Mouse (Mus musculus) intestine, embryonic 16.5 days (tissue): Measurements from ENCODE around the gene Slc2a6. TPM values are rescaled to one million over a fixed set of nuclear protein-coding genes. Genes with fewer than 3 reads are reported as not detected.

Experiments used
- ATAC-seq: fragments of 200-750 bp; cut with Nextera tagmentation; 2 replicates; pipeline ENCODE4 v1.8.0; 2017; ENCODE audit warnings: moderate TSS enrichment, moderate library complexity
- H3K27ac ChIP-seq: fragments of 300-500 bp; sonication (generic); 2 replicates; pipeline ENCODE4 v1.5.1; 2014; ENCODE audit warnings: mild to moderate bottlenecking, low read length
- H3K27me3 ChIP-seq: fragments of 300-500 bp; sonication (generic); replicated peaks from 2 replicates; pipeline ENCODE4 v1.6.1; 2014; ENCODE audit warnings: low read length, control low read depth, mixed read lengths; ENCODE audit not compliant: control insufficient read depth, insufficient read depth
- H3K36me3 ChIP-seq: fragments of 300-500 bp; sonication (generic); 2 replicates; pipeline ENCODE4 v1.6.1; 2014; ENCODE audit warnings: low read length, control low read depth; ENCODE audit not compliant: control insufficient read depth, insufficient read depth
- H3K4me1 ChIP-seq: fragments of 300-500 bp; sonication (generic); 2 replicates; pipeline ENCODE4 v1.6.1; 2014; ENCODE audit warnings: low read length, control low read depth, mixed read lengths; ENCODE audit not compliant: control insufficient read depth, insufficient read depth
- H3K4me2 ChIP-seq: fragments of 300-500 bp; sonication (generic); 2 replicates; pipeline ENCODE4 v1.6.1; 2014; ENCODE audit warnings: low read depth, low read length, control low read depth
- H3K4me3 ChIP-seq: fragments of 300-500 bp; sonication (generic); 2 replicates; pipeline ENCODE4 v1.5.1; 2014; ENCODE audit warnings: mild to moderate bottlenecking, low read length
- H3K9ac ChIP-seq: fragments of 300-500 bp; sonication (generic); 2 replicates; pipeline ENCODE4 v1.6.1; 2014; ENCODE audit warnings: low read depth, low read length
- H3K9me3 ChIP-seq: fragments of 300-500 bp; sonication (generic); 2 replicates; pipeline ENCODE4 v1.6.1; 2016; ENCODE audit warnings: low read length, control low read depth; ENCODE audit not compliant: control insufficient read depth
- WGBS: fragments of 180-500 bp; shearing (Covaris S2); extraction: QIAGEN DNeasy Blood & Tissue Kit; methylation state at CpG from one replicate; pipeline ENCODE4 v1.1.7; 2014; 5-methylcytosine and 5-hydroxymethylcytosine counted together
- polyA plus RNA-seq: library from polyadenylated mRNA; unstranded; fragments of >200 nt; fragmentation: Nextera tagmentation; extraction: Ambion mirVana; gene quantifications from 2 replicates; pipeline ENCODE4 v1.2.1, GENCODE M21; 2015

Slc2a6 gene
- polyA plus RNA-seq, 1 experiment from 2014 or later, result 1.0 TPM

DNA sequence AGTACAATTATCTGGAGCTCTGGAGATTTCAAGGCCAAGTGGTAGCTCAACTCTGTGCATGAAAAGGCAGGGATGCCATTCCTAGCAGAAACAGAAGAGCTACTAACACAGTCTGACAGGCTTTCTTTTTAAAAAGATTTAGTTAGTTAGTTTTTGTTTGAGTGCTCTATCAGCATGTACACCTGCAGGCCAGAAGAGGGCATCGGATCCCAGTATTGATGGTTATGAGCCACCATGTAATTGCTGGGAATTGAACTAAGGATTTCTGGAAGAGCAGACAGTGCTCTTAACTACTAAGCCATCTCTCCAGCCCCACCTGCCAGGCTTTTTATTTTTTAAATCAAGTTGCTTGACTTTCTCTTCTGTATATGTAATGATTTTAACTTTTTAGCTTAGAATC, 30.3 kb downstream of the Slc2a6 start:
- Histone ChIP-seq H3K36me3 (no peaks in the 10 kb centered on the region), H3K4me1 (no peaks in the 10 kb centered on the region), H3K4me3 (no peak overlapping the region), H3K9me3 (no peaks in the 10 kb centered on the region), H3K4me2 (no peak overlapping the region), H3K27me3 (no peaks in the 10 kb centered on the region), H3K9ac (no peak overlapping the region), H3K27ac (no peak overlapping the region)
- WGBS, result 82% methylated on average over 1 of the region's 1 CpGs
- ATAC-seq, result no peak

GRCm38 (mm10) chr2:26993936-26994335, 33.9 kb downstream of the Slc2a6 start:
- Histone ChIP-seq H3K27me3 (no peaks in the 10 kb centered on the region), H3K4me1 (no peaks in the 10 kb centered on the region)

DNA sequence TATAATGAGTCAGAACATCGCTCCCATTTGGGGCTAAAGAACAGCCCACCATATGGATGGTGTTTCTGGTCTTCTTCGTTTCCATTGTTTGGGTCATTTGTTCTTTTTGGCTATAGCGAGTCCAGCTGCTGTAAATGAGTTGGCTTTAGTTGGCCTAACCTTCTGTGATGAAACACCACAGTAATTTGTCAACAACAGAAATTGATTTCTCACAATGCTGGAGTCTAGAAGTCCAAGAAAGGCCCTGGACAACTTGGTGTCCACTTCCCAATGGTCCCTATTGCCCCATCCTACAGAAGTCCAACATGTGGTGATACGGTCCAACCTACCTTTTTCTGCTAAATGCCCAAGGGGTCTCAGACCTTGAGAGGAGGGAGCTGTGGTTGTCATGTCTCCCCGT, 43.2 kb downstream of the Slc2a6 start:
- H3K4me3 ChIP-seq, result no peak overlapping the region
- H3K27me3 ChIP-seq, result no peaks in the 10 kb centered on the region
- no peaks in the 10 kb centered on the region for H3K36me3 ChIP-seq
- H3K4me1 ChIP-seq, result no peaks in the 10 kb centered on the region
- WGBS, result 88% methylated on average over 5 of the region's 5 CpGs
- ATAC-seq, result no peak
- no peak overlapping the region for H3K4me2 ChIP-seq
- no peak overlapping the region for H3K27ac ChIP-seq
- H3K9ac ChIP-seq, result no peak overlapping the region
- H3K9me3 ChIP-seq, result no peaks in the 10 kb centered on the region

More at GRCm38 (mm10) chr2:26993936-26994335, 33.9 kb downstream of the Slc2a6 start:
- H3K36me3 ChIP-seq, result no peaks in the 10 kb centered on the region
- H3K9me3 ChIP-seq, result no peaks in the 10 kb centered on the region
- no peak overlapping the region for H3K9ac ChIP-seq
- no peak for ATAC-seq
- H3K4me2 ChIP-seq, result no peak overlapping the region
- 71% methylated on average over 3 of the region's 3 CpGs for WGBS
- H3K4me3 ChIP-seq, result no peak overlapping the region
- H3K27ac ChIP-seq, result no peak overlapping the region

DNA sequence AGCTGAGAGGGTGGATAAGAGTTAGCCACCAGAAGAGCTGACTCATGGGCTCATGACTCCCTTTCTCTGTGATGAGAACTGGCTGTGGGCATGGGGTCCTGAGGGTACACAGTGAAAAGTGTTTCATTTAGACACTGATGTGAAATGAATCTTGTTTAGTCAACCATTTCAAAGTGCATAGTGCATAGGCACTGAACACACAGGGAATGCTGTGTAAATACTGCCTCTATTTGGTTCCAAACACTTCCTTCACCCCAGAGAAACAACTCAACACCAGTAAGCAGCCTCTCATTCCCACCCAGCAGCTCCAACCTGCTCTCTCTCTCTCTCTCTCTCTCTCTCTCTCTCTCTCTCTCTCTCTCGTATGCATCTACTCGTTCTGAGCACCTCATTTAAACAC, 43.6 kb downstream of the Slc2a6 start:
- H3K27me3 ChIP-seq, result no peaks in the 10 kb centered on the region
- H3K4me2 ChIP-seq, result no peak overlapping the region
- H3K27ac ChIP-seq, result no peak overlapping the region
- no peak overlapping the region for H3K9ac ChIP-seq
- no peak for ATAC-seq
- H3K4me1 ChIP-seq, result no peaks in the 10 kb centered on the region
- WGBS, result 68% methylated on average over 2 of the region's 2 CpGs
- no peaks in the 10 kb centered on the region for H3K36me3 ChIP-seq
- H3K9me3 ChIP-seq, result no peaks in the 10 kb centered on the region
- no peak overlapping the region for H3K4me3 ChIP-seq

GRCm38 (mm10) chr2:26980361-26980760, 47.4 kb downstream of the Slc2a6 start:
- no peaks in the 10 kb centered on the region for H3K27me3 ChIP-seq
- H3K4me2 ChIP-seq, result no peak overlapping the region
- H3K9ac ChIP-seq, result no peak overlapping the region
- H3K27ac ChIP-seq, result no peak overlapping the region
- ATAC-seq, result no peak
- H3K36me3 ChIP-seq, result no peaks in the 10 kb centered on the region
- no peaks in the 10 kb centered on the region for H3K9me3 ChIP-seq
- H3K4me3 ChIP-seq, result no peak overlapping the region
- WGBS, result 61% methylated on average over 1 of the region's 1 CpGs
- H3K4me1 ChIP-seq, result no peaks in the 10 kb centered on the region

- no peaks in the 10 kb centered on the region for H3K27me3 ChIP-seq
- no peak for ATAC-seq
- peaks cover 7% of the 10 kb centered on the region; the same call in 1 of the 2 replicates for H3K4me1 ChIP-seq
- H3K4me2 ChIP-seq, result no peak overlapping the region
- no peak overlapping the region for H3K27ac ChIP-seq
- H3K9me3 ChIP-seq, result no peaks in the 10 kb centered on the region
- no peak overlapping the region for H3K9ac ChIP-seq
- H3K4me3 ChIP-seq, result no peak overlapping the region
- 35% methylated on average over 4 of the region's 4 CpGs for WGBS
- no peaks in the 10 kb centered on the region for H3K36me3 ChIP-seq
Observed at GRCm38 (mm10) chr2:26973960-26974359, 53.8 kb downstream of the Slc2a6 start.

- H3K36me3 ChIP-seq, result no peaks in the 10 kb centered on the region
- H3K4me3 ChIP-seq, result no peak within 1 kb of the TSS
- H3K27me3 ChIP-seq, result no peaks in the 10 kb centered on the region
- H3K27ac ChIP-seq, result no peak within 1 kb of the TSS
- no peak within 1 kb of the TSS for H3K4me2 ChIP-seq
- no peak for ATAC-seq
- H3K4me1 ChIP-seq, result peaks cover 7% of the 10 kb centered on the region; the same call in 1 of the 2 replicates
- H3K9ac ChIP-seq, result no peak within 1 kb of the TSS
- WGBS, result 47% methylated on average over 3 of the region's 3 CpGs
- H3K9me3 ChIP-seq, result no peaks in the 10 kb centered on the region
Observed at GRCm38 (mm10) chr2:26973116-26973515, 54.7 kb downstream of the Slc2a6 start, which contains the start of gene Adamts13. Gene Adamts13 (plus strand): TSS chr2:26973416.

Other genes with a start within 250 kb of the Slc2a6 start
- 0.21 TPM in 1 of 2 replicates, not detected in the other for gene Abo, start 163.0 kb downstream of the Slc2a6 start, polyA plus RNA-seq
- gene Surf6, start 125.1 kb downstream of the Slc2a6 start, polyA plus RNA-seq, result 21.0 and 23.3 TPM in 2 replicates
- gene Med22, start 117.3 kb downstream of the Slc2a6 start, polyA plus RNA-seq, result 36.1 and 39.4 TPM in 2 replicates
- gene Rpl7a, start 117.2 kb downstream of the Slc2a6 start, polyA plus RNA-seq, result 575 and 620 TPM in 2 replicates
- gene Surf2, start 111.6 kb downstream of the Slc2a6 start, polyA plus RNA-seq, result 41.9 and 45.9 TPM in 2 replicates
- 76.1 and 83.5 TPM in 2 replicates for gene Surf1, start 111.5 kb downstream of the Slc2a6 start, polyA plus RNA-seq
- 269 and 299 TPM in 2 replicates for gene Surf4, start 94.1 kb downstream of the Slc2a6 start, polyA plus RNA-seq
- gene Stkld1, start 94.0 kb downstream of the Slc2a6 start, polyA plus RNA-seq, result 0.06 TPM in 1 of 2 replicates, not detected in the other
- gene Rexo4, start 63.6 kb downstream of the Slc2a6 start, polyA plus RNA-seq, result 46.8 and 47.7 TPM in 2 replicates
- gene Adamts13, start 54.6 kb downstream of the Slc2a6 start, polyA plus RNA-seq, result 0.33 and 0.34 TPM in 2 replicates
- 52.9 and 54.3 TPM in 2 replicates for gene Cacfd1, start 18.1 kb downstream of the Slc2a6 start, polyA plus RNA-seq
- gene Mymk, start 44.2 kb upstream of the Slc2a6 start, polyA plus RNA-seq, result 0.12 and 0.22 TPM in 2 replicates
- gene Adamtsl2, start 51.4 kb upstream of the Slc2a6 start, polyA plus RNA-seq, result 1.7 and 2.1 TPM in 2 replicates
- gene Fam163b, start 114.5 kb upstream of the Slc2a6 start, polyA plus RNA-seq, result 0.11 and 0.16 TPM in 2 replicates
- gene Dbh, start 137.2 kb upstream of the Slc2a6 start, polyA plus RNA-seq, result 1.0 and 1.4 TPM in 2 replicates
- 9.5 and 10.1 TPM in 2 replicates for gene Sardh, start 220.3 kb upstream of the Slc2a6 start, polyA plus RNA-seq